Mouse (Mus musculus) liver, embryonic 14.5 days (tissue): Measurements from ENCODE around the gene Bod1l. TPM values are rescaled to one million over a fixed set of nuclear protein-coding genes. Genes with fewer than 3 reads are reported as not detected.

Source experiments
- ATAC-seq: fragments of 200-750 bp; cut with Nextera tagmentation; 2 replicates; pipeline ENCODE4 v1.8.0; 2017; ENCODE audit warnings: moderate number of reproducible peaks, mild to moderate bottlenecking, moderate library complexity; ENCODE audit not compliant: insufficient read depth
- DNase-seq, 3 experiments: peaks; one replicate each; pipeline ENCODE4 v3.0.0-alpha.2; 2012 to 2013; ENCODE audit warnings: low read depth in 3 of 3, low spot score in 3 of 3
- H3K27ac ChIP-seq: fragments of 300-500 bp; sonication (generic); 2 replicates; pipeline ENCODE4 v1.5.1; 2014; ENCODE audit warnings: moderate library complexity, mild to moderate bottlenecking, control low read depth, inconsistent platforms
- H3K27me3 ChIP-seq: fragments of 300-500 bp; sonication (generic); 2 replicates; pipeline ENCODE4 v1.6.1; 2014; ENCODE audit warnings: mild to moderate bottlenecking, low read length, moderate library complexity; ENCODE audit not compliant: control insufficient read depth, insufficient read depth
- H3K36me3 ChIP-seq: fragments of 300-500 bp; sonication (generic); replicated peaks from 2 replicates; pipeline ENCODE4 v1.6.1; 2014; ENCODE audit warnings: low read depth; ENCODE audit not compliant: control insufficient read depth, insufficient read depth
- H3K4me1 ChIP-seq, 2 experiments: fragments of 200-500 bp in 1 of 2; fragments of 300-500 bp in 1 of 2; sonication (generic) in 1 of 2; replicated peaks; 2 replicates each; pipeline ENCODE4 v1.6.1; 2012 to 2014; ENCODE audit warnings: antibody characterized with exemption in 1 of 2, inconsistent platforms in 1 of 2, low read length in 1 of 2; ENCODE audit not compliant: control insufficient read depth in 2 of 2, insufficient read depth in 2 of 2
- H3K4me2 ChIP-seq: fragments of 300-500 bp; sonication (generic); 2 replicates; pipeline ENCODE4 v1.6.1; 2014; ENCODE audit warnings: low read depth, mild to moderate bottlenecking, control low read depth, moderate library complexity
- H3K4me3 ChIP-seq, 2 experiments: fragments of 200-500 bp in 1 of 2; fragments of 300-500 bp in 1 of 2; sonication (generic) in 1 of 2; 2 replicates each; pipeline ENCODE4 v1.5.1; 2012 to 2014; ENCODE audit warnings: low read depth in 2 of 2, low read length in 2 of 2, mild to moderate bottlenecking in 2 of 2, control low read depth in 1 of 2, inconsistent platforms in 1 of 2, moderate library complexity in 1 of 2; ENCODE audit not compliant: insufficient read depth in 1 of 2
- H3K9ac ChIP-seq: fragments of 300-500 bp; sonication (generic); replicated peaks from 2 replicates; pipeline ENCODE4 v1.6.1; 2014; ENCODE audit warnings: mild to moderate bottlenecking, control low read depth, moderate library complexity
- H3K9me3 ChIP-seq: fragments of 300-500 bp; sonication (generic); 2 replicates; pipeline ENCODE4 v1.6.1; 2016; ENCODE audit warnings: low read length, mixed read lengths; ENCODE audit not compliant: control insufficient read depth
- CTCF ChIP-seq: IDR thresholded peaks from 2 replicates; pipeline ENCODE4 v1.5.1; 2016; ENCODE audit warnings: antibody characterized with exemption, low read depth, control low read depth
- EP300 ChIP-seq: IDR thresholded peaks from 2 replicates; pipeline ENCODE4 v1.6.1; 2016; ENCODE audit warnings: antibody characterized with exemption, low read depth
- WGBS: fragments of 180-500 bp; shearing (Covaris S2); extraction: QIAGEN DNeasy Blood & Tissue Kit; methylation state at CpG from one replicate; pipeline ENCODE4 v1.1.7; 2014; ENCODE audit not compliant: insufficient replicate concordance; 5-methylcytosine and 5-hydroxymethylcytosine counted together
- polyA plus RNA-seq, 2 experiments: library from polyadenylated mRNA; depleted of rRNA in 1 of 2; stranded (reverse) in 1 of 2; unstranded in 1 of 2; fragments of >200 nt; fragmentation: Nextera tagmentation in 1 of 2; extraction: Ambion mirVana in 1 of 2; gene quantifications; 2 replicates each; pipeline versions ENCODE4 v1.2.1 to v1.2.3; 2012 to 2014

The Bod1l gene
- polyA plus RNA-seq, 2 experiments = 4.4 to 7.9 TPM

DNA sequence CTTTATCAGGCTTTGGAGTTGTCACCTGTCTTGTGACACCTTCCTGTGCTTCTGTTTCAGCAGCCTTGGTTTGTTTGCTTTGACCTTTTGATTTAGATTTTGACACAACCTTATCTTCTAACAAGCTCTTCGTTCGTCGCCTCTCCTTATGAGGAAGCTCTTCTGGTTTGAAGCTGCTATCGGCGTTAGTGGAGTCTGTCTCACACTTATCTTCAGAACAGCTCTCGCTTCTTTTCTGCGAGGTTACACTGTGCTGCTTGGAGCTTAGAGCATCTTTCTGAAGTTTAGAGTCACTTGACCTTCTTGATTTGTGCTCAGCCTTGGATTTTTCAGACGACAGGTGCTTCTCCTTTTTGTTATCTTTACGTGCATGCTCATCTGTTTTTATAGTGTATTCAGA lies 23.0 kb downstream of the Bod1l start:
- ATAC-seq (no peak), DNase-seq (no peak)
- Histone ChIP-seq H3K4me3 (no peak overlapping the region), H3K4me2 (no peak overlapping the region), H3K27ac (no peak overlapping the region), H3K27me3 (no peaks in the 10 kb centered on the region), H3K4me1 (no peaks in the 10 kb centered on the region), H3K36me3 (peaks cover 60% of the 10 kb centered on the region), H3K9ac (no peak overlapping the region), H3K9me3 (no peaks in the 10 kb centered on the region)
- 32% methylated on average over 9 of the region's 9 CpGs for WGBS
- TF ChIP-seq EP300 (no peak), CTCF (no peak)

GRCm38 (mm10) chr5:41820530-41820929 lies 23.6 kb downstream of the Bod1l start:
- no peak for ATAC-seq
- peaks cover 55% of the 10 kb centered on the region for H3K36me3 ChIP-seq
- no peak overlapping the region for H3K27ac ChIP-seq
- DNase-seq = no peak
- 28% methylated on average over 3 of the region's 3 CpGs for WGBS
- H3K9ac ChIP-seq = no peak overlapping the region
- no peaks in the 10 kb centered on the region for H3K9me3 ChIP-seq
- no peaks in the 10 kb centered on the region for H3K4me1 ChIP-seq
- no peak overlapping the region for H3K4me2 ChIP-seq
- H3K27me3 ChIP-seq = no peaks in the 10 kb centered on the region
- no peak overlapping the region for H3K4me3 ChIP-seq
- no peak for TF ChIP-seq EP300

DNA sequence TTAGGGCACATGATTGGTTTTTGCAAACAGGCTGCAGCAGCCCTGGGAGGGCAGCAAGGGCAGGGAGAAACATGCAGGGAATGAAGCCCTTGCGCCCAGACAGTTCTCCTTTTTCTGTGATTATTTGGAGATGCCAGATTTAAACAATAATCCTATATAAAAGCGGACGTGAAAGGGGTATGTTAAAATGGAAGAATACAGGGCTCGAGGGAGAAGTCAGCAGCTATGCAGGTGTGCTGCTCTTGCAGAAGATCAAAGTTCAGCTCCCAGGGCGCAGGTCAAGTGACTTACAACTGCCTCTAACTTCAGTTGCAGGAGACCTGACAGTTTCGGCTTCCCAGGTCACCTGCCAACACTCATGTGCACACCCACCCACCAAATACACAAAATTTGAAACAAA lies 31.6 kb downstream of the Bod1l start:
- ATAC-seq = no peak
- no peak overlapping the region for H3K27ac ChIP-seq
- DNase-seq = no peak
- H3K4me3 ChIP-seq = no peak overlapping the region
- H3K4me2 ChIP-seq = no peak overlapping the region
- H3K27me3 ChIP-seq = no peaks in the 10 kb centered on the region
- no peaks in the 10 kb centered on the region for H3K9me3 ChIP-seq
- H3K9ac ChIP-seq = no peak overlapping the region
- TF ChIP-seq EP300 = no peak
- no peak for TF ChIP-seq CTCF
- 75% methylated on average over 6 of the region's 6 CpGs for WGBS
- H3K4me1 ChIP-seq = no peaks in the 10 kb centered on the region
- peaks cover 12% of the 10 kb centered on the region for H3K36me3 ChIP-seq

GRCm38 (mm10) chr5:41811279-41811678 lies 32.8 kb downstream of the Bod1l start:
- DNase-seq = no peak
- Histone ChIP-seq H3K9ac (no peak overlapping the region), H3K27me3 (no peaks in the 10 kb centered on the region), H3K9me3 (no peaks in the 10 kb centered on the region), H3K4me1 (no peaks in the 10 kb centered on the region), H3K36me3 (peaks cover 5% of the 10 kb centered on the region), H3K4me2 (no peak overlapping the region), H3K27ac (no peak overlapping the region), H3K4me3 (no peak overlapping the region)
- TF ChIP-seq EP300 (no peak), CTCF (no peak)
- no peak for ATAC-seq
- 47% methylated on average over 3 of the region's 3 CpGs for WGBS

GRCm38 (mm10) chr5:41807383-41807782 lies 36.7 kb downstream of the Bod1l start:
- Histone ChIP-seq H3K27ac (no peak overlapping the region), H3K36me3 (peaks cover 6% of the 10 kb centered on the region), H3K9ac (no peak overlapping the region), H3K9me3 (no peaks in the 10 kb centered on the region), H3K4me3 (no peak overlapping the region), H3K4me1 (no peaks in the 10 kb centered on the region), H3K4me2 (no peak overlapping the region), H3K27me3 (no peaks in the 10 kb centered on the region)
- no peak for ATAC-seq
- 60% methylated on average over 2 of the region's 2 CpGs for WGBS
- TF ChIP-seq EP300 (no peak), CTCF (no peak)
- DNase-seq = no peak
